Mouse (Mus musculus) forebrain, embryonic 10.5 days (tissue): ENCODE measurements around the gene Snupn. TPM values are rescaled to one million over a fixed set of nuclear protein-coding genes. Genes with fewer than 3 reads are reported as not detected.
A peak's percentile ranks its signal among the peaks of the same experiment; 100 is the strongest.

ENCODE experiments used
- DNase-seq: peaks from one replicate; pipeline ENCODE4 v3.0.0-alpha.2; 2017; ENCODE audit warnings: low spot score; ENCODE audit errors: extremely low spot score
- H3K27ac ChIP-seq: fragments of 300-500 bp; sonication (generic); 2 replicates; pipeline ENCODE4 v1.5.1; 2016; ENCODE audit warnings: mild to moderate bottlenecking
- H3K27me3 ChIP-seq: fragments of 300-500 bp; sonication (generic); 2 replicates; pipeline ENCODE4 v1.6.1; 2016; ENCODE audit warnings: mild to moderate bottlenecking; ENCODE audit not compliant: poor library complexity, severe bottlenecking
- H3K36me3 ChIP-seq: fragments of 300-500 bp; sonication (generic); replicated peaks from 2 replicates; pipeline ENCODE4 v1.6.1; 2016; ENCODE audit warnings: mild to moderate bottlenecking, moderate library complexity
- H3K4me1 ChIP-seq: fragments of 300-500 bp; sonication (generic); 2 replicates; pipeline ENCODE4 v1.6.1; 2016
- H3K4me3 ChIP-seq: fragments of 300-500 bp; sonication (generic); 2 replicates; pipeline ENCODE4 v1.5.1; 2016; ENCODE audit warnings: mild to moderate bottlenecking, moderate library complexity
- H3K9me3 ChIP-seq: fragments of 300-500 bp; sonication (generic); 2 replicates; pipeline ENCODE4 v1.6.1; 2016; ENCODE audit warnings: mild to moderate bottlenecking, moderate library complexity
- WGBS: fragments of 180-500 bp; shearing (Covaris S2); methylation state at CpG from one replicate; pipeline ENCODE4 v1.1.7; 2016; 5-methylcytosine and 5-hydroxymethylcytosine counted together
- polyA plus RNA-seq: library from polyadenylated mRNA; unstranded; fragments of >200 nt; fragmentation: Nextera tagmentation; extraction: Ambion mirVana; gene quantifications from 2 replicates; pipeline ENCODE4 v1.2.1, GENCODE M21; 2016

Gene Snupn
- polyA plus RNA-seq, 1 experiment from 2014 or later, result 29.3 TPM

- DNase-seq, result no peak
- WGBS, result 80% methylated on average over 8 of the region's 8 CpGs
- peaks cover 55% of the 10 kb centered on the region for H3K4me1 ChIP-seq
- peaks cover 8% of the 10 kb centered on the region; the same call in 1 of the 2 replicates for H3K9me3 ChIP-seq
- peaks cover 1% of the 10 kb centered on the region for H3K27me3 ChIP-seq
- H3K27ac ChIP-seq, result peak overlapping the region; percentile 31; the same call in 1 of the 2 replicates
- peak overlapping the region; percentile 37 for H3K4me3 ChIP-seq
- H3K36me3 ChIP-seq, result peaks cover 72% of the 10 kb centered on the region
Measured at GRCm38 (mm10) chr9:56923841-56924650, 26.6 kb upstream of the Snupn start.

GRCm38 (mm10) chr9:56924651-56925027 lies 26.0 kb upstream of the Snupn start:
- H3K27ac ChIP-seq, result peak overlapping the region; percentile 31; the same call in 1 of the 2 replicates
- H3K4me1 ChIP-seq, result peaks cover 56% of the 10 kb centered on the region
- H3K4me3 ChIP-seq, result peak overlapping the region; percentile 37
- H3K36me3 ChIP-seq, result peaks cover 66% of the 10 kb centered on the region
- peaks cover 7% of the 10 kb centered on the region for H3K27me3 ChIP-seq
- no peak for DNase-seq
- H3K9me3 ChIP-seq, result peaks cover 8% of the 10 kb centered on the region; the same call in 1 of the 2 replicates
- 59% methylated on average over 7 of the region's 7 CpGs for WGBS

- Histone ChIP-seq H3K27me3 (peaks cover 8% of the 10 kb centered on the region), H3K4me3 (peak overlapping the region; percentile 37), H3K27ac (no peak overlapping the region), H3K36me3 (peaks cover 58% of the 10 kb centered on the region), H3K9me3 (peaks cover 8% of the 10 kb centered on the region; the same call in 1 of the 2 replicates), H3K4me1 (peaks cover 56% of the 10 kb centered on the region)
- 95% methylated on average over 26 of the region's 26 CpGs for WGBS
- DNase-seq, result no peak
Measured at GRCm38 (mm10) chr9:56925291-56926024, 25.2 kb upstream of the Snupn start.

- Histone ChIP-seq H3K27me3 (peaks cover 8% of the 10 kb centered on the region), H3K4me3 (0 out of 2 replicates have a peak overlapping the region, but pooled peaks have one; percentile 76), H3K4me1 (peaks cover 56% of the 10 kb centered on the region), H3K27ac (no peak overlapping the region), H3K36me3 (peaks cover 52% of the 10 kb centered on the region), H3K9me3 (peaks cover 8% of the 10 kb centered on the region; the same call in 1 of the 2 replicates)
- DNase-seq, result no peak
- WGBS, result 94% methylated on average over 10 of the region's 10 CpGs
Measured at GRCm38 (mm10) chr9:56926025-56926360, 24.7 kb upstream of the Snupn start.

- H3K4me3 ChIP-seq, result peak overlapping the region; percentile 76
- peaks cover 8% of the 10 kb centered on the region for H3K27me3 ChIP-seq
- peaks cover 8% of the 10 kb centered on the region; the same call in 1 of the 2 replicates for H3K9me3 ChIP-seq
- peaks cover 49% of the 10 kb centered on the region for H3K36me3 ChIP-seq
- 80% methylated on average over 10 of the region's 10 CpGs for WGBS
- no peak for DNase-seq
- peak overlapping the region; percentile 95; the same call in 1 of the 2 replicates for H3K27ac ChIP-seq
- peaks cover 56% of the 10 kb centered on the region for H3K4me1 ChIP-seq
Measured at GRCm38 (mm10) chr9:56926387-56926786, 24.3 kb upstream of the Snupn start.

- H3K4me3 ChIP-seq, result peak overlapping the region; percentile 76
- DNase-seq, result peak; percentile 63
- under 1% methylated on average over 35 of the region's 35 CpGs for WGBS
- no peaks in the 10 kb centered on the region for H3K9me3 ChIP-seq
- peaks cover 56% of the 10 kb centered on the region for H3K4me1 ChIP-seq
- H3K27ac ChIP-seq, result peak overlapping the region; percentile 95
- peaks cover 38% of the 10 kb centered on the region for H3K36me3 ChIP-seq
- peaks cover 8% of the 10 kb centered on the region for H3K27me3 ChIP-seq
Measured at GRCm38 (mm10) chr9:56927191-56928012, 23.3 kb upstream of the Snupn start.

GRCm38 (mm10) chr9:56928041-56928811 lies 22.5 kb upstream of the Snupn start, which contains the start of gene Snx33:
TSS of gene Snx33 (minus strand) at chr9:56928371.
- H3K27me3 ChIP-seq, result peaks cover 8% of the 10 kb centered on the region
- WGBS, result under 1% methylated on average over 49 of the region's 50 CpGs
- no peaks in the 10 kb centered on the region for H3K9me3 ChIP-seq
- peak within 1 kb of the TSS; percentile 76 for H3K4me3 ChIP-seq
- peak; percentile 93 for DNase-seq
- H3K27ac ChIP-seq, result peak within 1 kb of the TSS; percentile 95
- peaks cover 52% of the 10 kb centered on the region for H3K4me1 ChIP-seq
- H3K36me3 ChIP-seq, result peaks cover 30% of the 10 kb centered on the region

- H3K4me1 ChIP-seq, result peaks cover 40% of the 10 kb centered on the region
- DNase-seq, result no peak
- no peak overlapping the region for H3K27ac ChIP-seq
- H3K4me3 ChIP-seq, result no peak overlapping the region
- no peaks in the 10 kb centered on the region for H3K9me3 ChIP-seq
- peaks cover 19% of the 10 kb centered on the region for H3K36me3 ChIP-seq
- WGBS, result 73% methylated on average over 4 of the region's 4 CpGs
- H3K27me3 ChIP-seq, result peaks cover 8% of the 10 kb centered on the region
Measured at GRCm38 (mm10) chr9:56929496-56929895, 21.2 kb upstream of the Snupn start.

- Histone ChIP-seq H3K9me3 (no peaks in the 10 kb centered on the region), H3K27ac (no peak overlapping the region), H3K27me3 (peaks cover 8% of the 10 kb centered on the region), H3K36me3 (peaks cover 9% of the 10 kb centered on the region), H3K4me3 (no peak overlapping the region), H3K4me1 (peaks cover 29% of the 10 kb centered on the region)
- no peak for DNase-seq
- WGBS, result 89% methylated on average over 1 of the region's 1 CpGs
Measured at GRCm38 (mm10) chr9:56930556-56930955, 20.1 kb upstream of the Snupn start.

- Histone ChIP-seq H3K36me3 (peaks cover 12% of the 10 kb centered on the region), H3K27ac (peak overlapping the region; percentile 60; the same call in 1 of the 2 replicates)
- 19% methylated on average over 6 of the region's 6 CpGs for WGBS
Measured at GRCm38 (mm10) chr9:56936861-56937222, 13.8 kb upstream of the Snupn start.

GRCm38 (mm10) chr9:56937223-56938160 lies 13.2 kb upstream of the Snupn start, which contains the start of gene Imp3:
TSS of gene Imp3 (plus strand) at chr9:56937475.
- Histone ChIP-seq H3K27me3 (no peaks in the 10 kb centered on the region), H3K27ac (peak within 1 kb of the TSS; percentile 89), H3K4me3 (peak within 1 kb of the TSS; percentile 90), H3K36me3 (peaks cover 16% of the 10 kb centered on the region), H3K4me1 (peaks cover 19% of the 10 kb centered on the region), H3K9me3 (no peaks in the 10 kb centered on the region)
- DNase-seq, result peak; percentile 86
- WGBS, result under 1% methylated on average over 73 of the region's 73 CpGs

More at GRCm38 (mm10) chr9:56936861-56937222, 13.8 kb upstream of the Snupn start:
- Histone ChIP-seq H3K27me3 (no peaks in the 10 kb centered on the region), H3K4me1 (peaks cover 19% of the 10 kb centered on the region), H3K9me3 (no peaks in the 10 kb centered on the region), H3K4me3 (peak overlapping the region; percentile 90)
- no peak for DNase-seq
